ENCODE assay signal across 22 mouse cellular contexts in the genomic region with DNA sequence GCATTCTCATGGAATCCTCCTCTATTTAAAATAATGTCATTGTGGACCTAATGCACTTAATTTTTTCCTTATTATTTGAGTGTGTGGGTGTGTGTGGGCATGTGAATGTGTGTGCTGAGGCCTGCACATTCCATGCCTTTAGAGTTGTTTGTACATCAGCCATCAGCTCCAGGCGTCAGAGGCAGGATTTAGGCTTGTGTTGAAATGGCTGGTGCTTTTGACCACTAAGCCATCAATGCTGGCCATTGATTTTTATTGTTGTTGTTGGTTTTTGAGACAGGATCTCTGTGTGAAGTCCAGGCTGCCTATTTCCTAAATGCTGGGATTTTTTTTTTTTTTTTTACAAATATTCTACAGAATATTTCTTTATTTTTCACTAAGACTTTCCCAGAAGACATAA. TPM values are rescaled to one million over a fixed set of nuclear protein-coding genes. Genes with fewer than 3 reads are reported as not detected.
DNase-seq lines count a peak whose midpoint lies in the region; ATAC-seq and TF ChIP-seq lines count a peak whose summit lies in the region.
"Had no signal": no experiment of that assay in that cellular context is flagged by ENCODE, and none has a peak within 500 bp of the region (broad histone marks: within the 10 kb centered on the region; RNA-seq: fewer than 3 reads in every experiment).

No protein-coding gene starts in this region.

- no peaks in the 10 kb centered on the region for H3K79me2 ChIP-seq in liver, adult 2 months (ENCODE audit: control insufficient read depth, insufficient read depth, low read length)

- no peak for TF ChIP-seq POLR2A in liver, adult 2 months (IDR thresholded peaks at IDR 0.05; ENCODE audit: extremely low read depth, insufficient read depth, low read length)

- ATAC-seq in liver, embryonic 11.5 days (replicated peaks; ENCODE audit: low FRiP score), result no peak
- ATAC-seq in liver, postnatal 0 days, result peak; percentile 85
- ATAC-seq in liver, embryonic 12.5 days, result no peak
- ATAC-seq: activated CD4-positive, CD25-positive, alpha-beta regulatory T cell, adult 4 months; CD4-positive, CD25-positive, alpha-beta regulatory T cell, adult 4 months; Patski had no signal

- H3K4me1 ChIP-seq in liver, adult 2 months (ENCODE audit: control insufficient read depth, insufficient read depth, low read length), result peaks cover 5% of the 10 kb centered on the region; the same call in 1 of the 2 replicates
- H3K4me1 ChIP-seq in liver, embryonic 11.5 days (replicated peaks; ENCODE audit: control insufficient read depth, insufficient read depth, low read length), result no peaks in the 10 kb centered on the region
- H3K4me1 ChIP-seq in liver, postnatal 0 days (ENCODE audit: insufficient read depth), result peaks cover 4% of the 10 kb centered on the region; the same call in 1 of the 2 replicates
- peaks cover 13% of the 10 kb centered on the region for H3K4me1 ChIP-seq in liver, embryonic 12.5 days

- H3K36me3 ChIP-seq in liver, adult 2 months (ENCODE audit: control insufficient read depth, insufficient read depth, low read length), result no peaks in the 10 kb centered on the region
- no peaks in the 10 kb centered on the region for H3K36me3 ChIP-seq in liver, embryonic 11.5 days (ENCODE audit: control insufficient read depth, insufficient read depth, low read length)
- 0 out of 2 replicates have a peak, but pooled peaks cover 3% of the 10 kb centered on the region for H3K36me3 ChIP-seq in liver, postnatal 0 days (replicated peaks; ENCODE audit: insufficient read depth, low read length)
- no peaks in the 10 kb centered on the region for H3K36me3 ChIP-seq in liver, embryonic 12.5 days

- peak overlapping the region; percentile 67 for H3K27ac ChIP-seq in liver, adult 2 months (replicated peaks; ENCODE audit: insufficient read depth, low read depth, low read length)
- no peak overlapping the region for H3K27ac ChIP-seq in liver, embryonic 11.5 days (ENCODE audit: low read depth, low read length)
- H3K27ac ChIP-seq in liver, postnatal 0 days (ENCODE audit: low read depth), result no peak overlapping the region
- H3K27ac ChIP-seq in liver, embryonic 12.5 days, result no peak overlapping the region

- no peak for TF ChIP-seq EP300 in liver, postnatal 0 days (IDR thresholded peaks at IDR 0.05; ENCODE audit: low read depth)

- no peak overlapping the region for H3K4me2 ChIP-seq in liver, embryonic 11.5 days
- H3K4me2 ChIP-seq in liver, postnatal 0 days (ENCODE audit: low read depth, low read length), result no peak overlapping the region
- H3K4me2 ChIP-seq in liver, embryonic 12.5 days, result no peak overlapping the region

- 17% methylated on average over 1 of the region's 1 CpGs for WGBS in liver, adult 2 months
- 47% methylated on average over 1 of the region's 1 CpGs for WGBS in liver, embryonic 11.5 days
- WGBS in liver, postnatal 0 days (ENCODE audit: insufficient replicate concordance), result 61% methylated on average over 1 of the region's 1 CpGs
- WGBS in liver, embryonic 12.5 days (ENCODE audit: insufficient replicate concordance), result 44% methylated on average over 1 of the region's 1 CpGs

- peak; percentile 78 for DNase-seq in liver, adult 2 months (ENCODE audit: extremely low read depth, low read depth, low spot score)
- DNase-seq in liver, embryonic 11.5 days (ENCODE audit: low spot score), result no peak
- DNase-seq in liver, postnatal 0 days, result no peak
- DNase-seq: adrenal gland, adult 2 months; adrenal gland, adult 8-10 months; adrenal gland, postnatal 10 days; adrenal gland, postnatal 14 days; adrenal gland, postnatal 25 days; adrenal gland, postnatal 36 days; B cell, adult 2 months; cerebellum, adult 11 months; cerebellum, adult 11-12 months; cerebellum, adult 18-20 months had no signal

- no peaks in the 10 kb centered on the region for H3K9me3 ChIP-seq in liver, embryonic 11.5 days (ENCODE audit: control insufficient read depth, low read length)
- H3K9me3 ChIP-seq in liver, postnatal 0 days (ENCODE audit: low read length), result no peaks in the 10 kb centered on the region
- no peaks in the 10 kb centered on the region for H3K9me3 ChIP-seq in liver, embryonic 12.5 days (replicated peaks)
- H3K9me3 ChIP-seq: G1E had no signal

- no peak overlapping the region for H3K9ac ChIP-seq in liver, adult 2 months (ENCODE audit: low read depth, low read length)
- H3K9ac ChIP-seq in liver, embryonic 11.5 days (ENCODE audit: low read depth, low read length), result no peak overlapping the region
- H3K9ac ChIP-seq in liver, postnatal 0 days (replicated peaks), result no peak overlapping the region
- no peak overlapping the region for H3K9ac ChIP-seq in liver, embryonic 12.5 days

- no peaks in the 10 kb centered on the region for H3K27me3 ChIP-seq in liver, adult 2 months (ENCODE audit: control insufficient read depth, insufficient read depth, low read length)
- H3K27me3 ChIP-seq in liver, embryonic 11.5 days (replicated peaks; ENCODE audit: control insufficient read depth, insufficient read depth, low read length), result no peaks in the 10 kb centered on the region
- H3K27me3 ChIP-seq in liver, postnatal 0 days (ENCODE audit: insufficient read depth, low read length), result no peaks in the 10 kb centered on the region
- H3K27me3 ChIP-seq in liver, embryonic 12.5 days (replicated peaks), result no peaks in the 10 kb centered on the region
- H3K27me3 ChIP-seq: CH12.LX, Patski had no signal

- no peak for TF ChIP-seq CTCF in liver, adult 2 months (IDR thresholded peaks at IDR 0.05; ENCODE audit: low read depth, low read length)
- no peak for TF ChIP-seq CTCF in liver, postnatal 0 days (IDR thresholded peaks at IDR 0.05; ENCODE audit: low read depth)

- H3K4me3 ChIP-seq in liver, adult 2 months (ENCODE audit: insufficient read depth, low read depth, low read length), result no peak overlapping the region
- no peak overlapping the region for H3K4me3 ChIP-seq in liver, embryonic 11.5 days (ENCODE audit: low read depth, low read length)
- no peak overlapping the region for H3K4me3 ChIP-seq in liver, postnatal 0 days (ENCODE audit: low read depth, low read length)
- no peak overlapping the region for H3K4me3 ChIP-seq in liver, embryonic 12.5 days

RNA-seq across cellular contexts. Expression of a gene that starts 3.7 kb away (rescaled TPM):
- total RNA-seq in liver, adult 2 months (2014; rRNA removed), result 0.18 and 0.54 TPM in 2 replicates
- polyA plus RNA-seq in liver, adult 2 months (2012; rRNA removed), result 6.2 and 9.2 TPM in 2 replicates
- polyA plus RNA-seq in liver, embryonic 11.5 days (2014; fragmentation: Nextera tagmentation; extraction: Ambion mirVana), result 0.21 TPM in 1 of 2 replicates, not detected in the other
- 0.77 and 1.4 TPM in 2 replicates for polyA plus RNA-seq in liver, postnatal 0 days (2015; fragmentation: Nextera tagmentation; extraction: Ambion mirVana)
- polyA plus RNA-seq in liver, embryonic 12.5 days (2016; fragmentation: Nextera tagmentation; extraction: Ambion mirVana), result 0.45 and 0.68 TPM in 2 replicates
- total RNA-seq: adrenal gland, adult 8-10 months; adrenal gland, postnatal 25 days; adrenal gland, postnatal 36 days had no signal
- polyA plus RNA-seq: G1E had no signal

RNA-seq across cellular contexts. Expression of a gene that starts 7.9 kb away (rescaled TPM):
- total RNA-seq in liver, adult 2 months (2014; rRNA removed), result 30.6 and 36.8 TPM in 2 replicates
- polyA plus RNA-seq in liver, adult 2 months (2012; rRNA removed), result 173 and 181 TPM in 2 replicates
- polyA plus RNA-seq in liver, embryonic 11.5 days (2014; fragmentation: Nextera tagmentation; extraction: Ambion mirVana), result 9.2 and 14.3 TPM in 2 replicates
- 14.7 and 17.1 TPM in 2 replicates for polyA plus RNA-seq in liver, postnatal 0 days (2015; fragmentation: Nextera tagmentation; extraction: Ambion mirVana)
- polyA plus RNA-seq in liver, embryonic 12.5 days (2016; fragmentation: Nextera tagmentation; extraction: Ambion mirVana), result 9.1 and 11.4 TPM in 2 replicates

RNA-seq across cellular contexts. Expression of a gene that starts 16.9 kb away (rescaled TPM):
- 7.7 and 8.9 TPM in 2 replicates for total RNA-seq in liver, adult 2 months (2014; rRNA removed)
- 18.7 and 40.2 TPM in 2 replicates for polyA plus RNA-seq in liver, adult 2 months (2012; rRNA removed)
- not detected in 2 replicates for polyA plus RNA-seq in liver, embryonic 11.5 days (2014; fragmentation: Nextera tagmentation; extraction: Ambion mirVana)
- polyA plus RNA-seq in liver, postnatal 0 days (2015; fragmentation: Nextera tagmentation; extraction: Ambion mirVana), result 0.83 and 1.0 TPM in 2 replicates
- polyA plus RNA-seq in liver, embryonic 12.5 days (2016; fragmentation: Nextera tagmentation; extraction: Ambion mirVana), result 0.20 and 0.22 TPM in 2 replicates
- total RNA-seq: MEL had no signal
- polyA plus RNA-seq: activated CD4-positive, CD25-positive, alpha-beta regulatory T cell, adult 4 months; C2C12; CD4-positive, CD25-positive, alpha-beta regulatory T cell, adult 4 months; G1E had no signal

RNA-seq across cellular contexts. Expression of a gene that starts 24.4 kb away (rescaled TPM):
- 11.1 and 13.4 TPM in 2 replicates for total RNA-seq in liver, adult 2 months (2014; rRNA removed)
- 40.9 and 48.7 TPM in 2 replicates for polyA plus RNA-seq in liver, adult 2 months (2012; rRNA removed)
- 3.9 and 4.5 TPM in 2 replicates for polyA plus RNA-seq in liver, embryonic 11.5 days (2014; fragmentation: Nextera tagmentation; extraction: Ambion mirVana)
- 0.71 and 0.87 TPM in 2 replicates for polyA plus RNA-seq in liver, postnatal 0 days (2015; fragmentation: Nextera tagmentation; extraction: Ambion mirVana)
- polyA plus RNA-seq in liver, embryonic 12.5 days (2016; fragmentation: Nextera tagmentation; extraction: Ambion mirVana), result 2.8 and 3.1 TPM in 2 replicates

RNA-seq across cellular contexts. Expression of a gene that starts 29.9 kb away (rescaled TPM):
- total RNA-seq in liver, adult 2 months (2014; rRNA removed), result 0.13 TPM in 1 of 2 replicates, not detected in the other
- polyA plus RNA-seq in liver, adult 2 months (2012; rRNA removed), result 0.07 and 0.21 TPM in 2 replicates
- polyA plus RNA-seq in liver, embryonic 11.5 days (2014; fragmentation: Nextera tagmentation; extraction: Ambion mirVana), result 0.09 TPM in 1 of 2 replicates, not detected in the other
- polyA plus RNA-seq in liver, postnatal 0 days (2015; fragmentation: Nextera tagmentation; extraction: Ambion mirVana), result 0.78 and 0.97 TPM in 2 replicates
- 0.31 and 0.54 TPM in 2 replicates for polyA plus RNA-seq in liver, embryonic 12.5 days (2016; fragmentation: Nextera tagmentation; extraction: Ambion mirVana)
- total RNA-seq: adrenal gland, postnatal 14 days; adrenal gland, postnatal 25 days; adrenal gland, postnatal 36 days; ES-E14 had no signal
- polyA plus RNA-seq: G1E had no signal
